Mouse (Mus musculus): ENCODE results near the gene Pi4ka. TPM values are rescaled to one million over a fixed set of nuclear protein-coding genes. Genes with fewer than 3 reads are reported as not detected.

The Pi4ka gene
- polyA plus RNA-seq, 1 experiment from 2014 or later: 44.8 TPM

GRCm38 (mm10) chr16:17392784-17393183 lies 13.3 kb downstream of the Pi4ka start:
- Histone ChIP-seq H3K27me3 (no peaks in the 10 kb centered on the region), H3K36me3 (peaks cover 12% of the 10 kb centered on the region; the same call in 1 of the 2 replicates), H3K4me2 (no peak overlapping the region), H3K4me3 (replicated peaks) (no peak overlapping the region), H3K9ac (replicated peaks) (no peak overlapping the region), H3K9me3 (0 out of 2 replicates have a peak, but pooled peaks cover 3% of the 10 kb centered on the region), H3K4me1 (replicated peaks) (no peaks in the 10 kb centered on the region), H3K27ac (no peak overlapping the region)
- ATAC-seq (ENCODE audit: insufficient number of reproducible peaks, insufficient read depth, low FRiP score, low TSS enrichment, low read depth): no peak
- 79% methylated on average over 4 of the region's 4 CpGs for WGBS

GRCm38 (mm10) chr16:17383594-17384326 lies 22.4 kb downstream of the Pi4ka start:
- Histone ChIP-seq H3K27me3 (no peaks in the 10 kb centered on the region), H3K9ac (replicated peaks) (no peak overlapping the region), H3K9me3 (no peaks in the 10 kb centered on the region), H3K4me3 (replicated peaks) (no peak overlapping the region), H3K4me2 (no peak overlapping the region), H3K36me3 (peaks cover 32% of the 10 kb centered on the region), H3K4me1 (replicated peaks) (no peaks in the 10 kb centered on the region), H3K27ac (no peak overlapping the region)
- no peak for ATAC-seq (ENCODE audit: insufficient number of reproducible peaks, insufficient read depth, low FRiP score, low TSS enrichment, low read depth)
- WGBS: 90% methylated on average over 2 of the region's 2 CpGs

GRCm38 (mm10) chr16:17382306-17382705 lies 23.8 kb downstream of the Pi4ka start:
- Histone ChIP-seq H3K4me3 (replicated peaks) (no peak overlapping the region), H3K4me2 (no peak overlapping the region), H3K4me1 (replicated peaks) (no peaks in the 10 kb centered on the region), H3K9me3 (no peaks in the 10 kb centered on the region), H3K9ac (replicated peaks) (no peak overlapping the region), H3K27me3 (no peaks in the 10 kb centered on the region), H3K27ac (no peak overlapping the region), H3K36me3 (peaks cover 37% of the 10 kb centered on the region)
- WGBS: 93% methylated on average over 4 of the region's 4 CpGs
- ATAC-seq (ENCODE audit: insufficient number of reproducible peaks, insufficient read depth, low FRiP score, low TSS enrichment, low read depth): no peak

GRCm38 (mm10) chr16:17358787-17359186 lies 47.3 kb downstream of the Pi4ka start:
- Histone ChIP-seq H3K4me1 (replicated peaks) (no peaks in the 10 kb centered on the region), H3K36me3 (peaks cover 71% of the 10 kb centered on the region), H3K9me3 (no peaks in the 10 kb centered on the region), H3K4me3 (replicated peaks) (no peak overlapping the region), H3K9ac (replicated peaks) (no peak overlapping the region), H3K27ac (no peak overlapping the region), H3K4me2 (no peak overlapping the region), H3K27me3 (no peaks in the 10 kb centered on the region)
- ATAC-seq (ENCODE audit: insufficient number of reproducible peaks, insufficient read depth, low FRiP score, low TSS enrichment, low read depth): no peak
- WGBS: 92% methylated on average over 4 of the region's 4 CpGs

GRCm38 (mm10) chr16:17356031-17356430 lies 50.1 kb downstream of the Pi4ka start:
- 91% methylated on average over 6 of the region's 6 CpGs for WGBS
- no peak for ATAC-seq (ENCODE audit: insufficient number of reproducible peaks, insufficient read depth, low FRiP score, low TSS enrichment, low read depth)
- Histone ChIP-seq H3K4me1 (replicated peaks) (no peaks in the 10 kb centered on the region), H3K36me3 (peaks cover 70% of the 10 kb centered on the region), H3K27ac (no peak overlapping the region), H3K27me3 (no peaks in the 10 kb centered on the region), H3K9me3 (no peaks in the 10 kb centered on the region), H3K4me2 (no peak overlapping the region), H3K9ac (replicated peaks) (no peak overlapping the region), H3K4me3 (replicated peaks) (no peak overlapping the region)

GRCm38 (mm10) chr16:17346766-17347165 lies 59.3 kb downstream of the Pi4ka start:
- no peak overlapping the region for H3K4me2 ChIP-seq
- H3K27me3 ChIP-seq: no peaks in the 10 kb centered on the region
- no peak overlapping the region for H3K4me3 ChIP-seq (replicated peaks)
- H3K9ac ChIP-seq (replicated peaks): no peak overlapping the region
- 100% methylated on average over 1 of the region's 1 CpGs for WGBS
- peaks cover 53% of the 10 kb centered on the region for H3K36me3 ChIP-seq
- no peaks in the 10 kb centered on the region for H3K4me1 ChIP-seq (replicated peaks)
- no peaks in the 10 kb centered on the region for H3K9me3 ChIP-seq
- H3K27ac ChIP-seq: no peak overlapping the region
- no peak for ATAC-seq (ENCODE audit: insufficient number of reproducible peaks, insufficient read depth, low FRiP score, low TSS enrichment, low read depth)

GRCm38 (mm10) chr16:17345813-17346155 lies 60.3 kb downstream of the Pi4ka start:
- H3K9me3 ChIP-seq: no peaks in the 10 kb centered on the region
- WGBS: 90% methylated on average over 2 of the region's 2 CpGs
- ATAC-seq (ENCODE audit: insufficient number of reproducible peaks, insufficient read depth, low FRiP score, low TSS enrichment, low read depth): no peak
- H3K4me1 ChIP-seq (replicated peaks): no peaks in the 10 kb centered on the region
- H3K27me3 ChIP-seq: no peaks in the 10 kb centered on the region
- no peak overlapping the region for H3K4me2 ChIP-seq
- no peak overlapping the region for H3K9ac ChIP-seq (replicated peaks)
- no peak overlapping the region for H3K27ac ChIP-seq
- H3K36me3 ChIP-seq: peaks cover 43% of the 10 kb centered on the region
- H3K4me3 ChIP-seq (replicated peaks): no peak overlapping the region

GRCm38 (mm10) chr16:17345141-17345812 lies 60.8 kb downstream of the Pi4ka start:
- WGBS: 86% methylated on average over 8 of the region's 8 CpGs
- H3K4me3 ChIP-seq (replicated peaks): no peak overlapping the region
- no peak for ATAC-seq (ENCODE audit: insufficient number of reproducible peaks, insufficient read depth, low FRiP score, low TSS enrichment, low read depth)
- no peak overlapping the region for H3K4me2 ChIP-seq
- H3K9ac ChIP-seq (replicated peaks): no peak overlapping the region
- H3K27me3 ChIP-seq: no peaks in the 10 kb centered on the region
- H3K4me1 ChIP-seq (replicated peaks): no peaks in the 10 kb centered on the region
- peaks cover 38% of the 10 kb centered on the region for H3K36me3 ChIP-seq
- H3K9me3 ChIP-seq: no peaks in the 10 kb centered on the region
- H3K27ac ChIP-seq: no peak overlapping the region

GRCm38 (mm10) chr16:17341847-17342246 lies 64.3 kb downstream of the Pi4ka start:
- no peak overlapping the region for H3K4me3 ChIP-seq (replicated peaks)

GRCm38 (mm10) chr16:17340705-17341104 lies 65.4 kb downstream of the Pi4ka start:
- Histone ChIP-seq H3K4me3 (replicated peaks) (no peak overlapping the region), H3K4me2 (no peak overlapping the region), H3K9me3 (no peaks in the 10 kb centered on the region), H3K36me3 (peaks cover 18% of the 10 kb centered on the region), H3K9ac (replicated peaks) (no peak overlapping the region), H3K27ac (no peak overlapping the region), H3K27me3 (no peaks in the 10 kb centered on the region), H3K4me1 (replicated peaks) (no peaks in the 10 kb centered on the region)
- 83% methylated on average over 2 of the region's 2 CpGs for WGBS
- ATAC-seq (ENCODE audit: insufficient number of reproducible peaks, insufficient read depth, low FRiP score, low TSS enrichment, low read depth): no peak

More at GRCm38 (mm10) chr16:17341847-17342246, 64.3 kb downstream of the Pi4ka start:
- no peak overlapping the region for H3K4me2 ChIP-seq
- H3K4me1 ChIP-seq (replicated peaks): no peaks in the 10 kb centered on the region
- 90% methylated on average over 4 of the region's 4 CpGs for WGBS
- ATAC-seq (ENCODE audit: insufficient number of reproducible peaks, insufficient read depth, low FRiP score, low TSS enrichment, low read depth): no peak
- H3K36me3 ChIP-seq: peaks cover 18% of the 10 kb centered on the region
- H3K27me3 ChIP-seq: no peaks in the 10 kb centered on the region
- H3K9ac ChIP-seq (replicated peaks): no peak overlapping the region
- no peak overlapping the region for H3K27ac ChIP-seq
- H3K9me3 ChIP-seq: no peaks in the 10 kb centered on the region

- no peak for ATAC-seq (ENCODE audit: insufficient number of reproducible peaks, insufficient read depth, low FRiP score, low TSS enrichment, low read depth)
Measured at GRCm38 (mm10) chr16:17339701-17340100, 66.4 kb downstream of the Pi4ka start.

More at GRCm38 (mm10) chr16:17339701-17340100, 66.4 kb downstream of the Pi4ka start:
- Histone ChIP-seq H3K4me1 (replicated peaks) (no peaks in the 10 kb centered on the region), H3K36me3 (peaks cover 19% of the 10 kb centered on the region), H3K9ac (replicated peaks) (no peak overlapping the region), H3K4me3 (replicated peaks) (no peak overlapping the region), H3K4me2 (no peak overlapping the region), H3K9me3 (no peaks in the 10 kb centered on the region), H3K27me3 (no peaks in the 10 kb centered on the region), H3K27ac (no peak overlapping the region)
- 92% methylated on average over 7 of the region's 7 CpGs for WGBS
